Mouse (Mus musculus): ENCODE results near the gene Mlh3.

The Mlh3 gene

DNA sequence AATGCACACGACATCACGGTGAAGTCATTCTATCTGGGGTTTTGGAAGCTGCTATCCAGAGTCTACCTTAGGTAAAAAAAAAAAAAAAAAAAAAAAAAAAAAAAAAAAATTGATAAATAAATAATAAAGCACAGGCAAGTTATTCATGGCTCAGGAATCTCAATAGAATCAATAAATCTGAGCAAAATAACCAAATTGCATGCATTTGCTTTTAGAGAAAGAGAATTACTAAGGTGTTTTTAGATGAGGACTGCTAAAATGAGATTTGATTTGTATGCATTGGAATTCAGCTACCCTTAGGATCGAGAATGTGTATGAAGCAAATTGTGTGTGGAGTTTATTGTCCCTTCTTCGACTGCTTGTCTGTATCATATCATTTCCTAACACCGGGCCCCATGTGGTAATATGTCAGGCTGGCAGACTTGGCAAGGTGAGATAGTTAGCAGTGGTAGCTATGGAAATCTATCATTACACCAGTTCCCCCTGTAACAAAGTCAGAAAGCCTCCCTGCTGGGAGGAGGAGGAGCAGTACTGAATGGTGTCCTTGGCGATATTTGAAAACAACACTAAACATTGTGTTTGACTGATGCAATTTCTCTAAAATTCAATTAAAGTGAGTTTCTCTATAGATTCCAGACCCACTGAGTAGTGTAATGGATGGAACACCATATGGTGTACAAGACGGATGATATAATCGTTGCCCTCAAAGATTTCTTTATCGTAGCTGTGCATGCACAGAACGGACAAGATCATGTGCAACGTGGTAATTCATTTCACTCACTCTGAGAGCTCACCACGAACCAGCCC lies 10.6 kb upstream of the Mlh3 start:
- no peak for DNase-seq (ENCODE audit: low spot score)

DNA sequence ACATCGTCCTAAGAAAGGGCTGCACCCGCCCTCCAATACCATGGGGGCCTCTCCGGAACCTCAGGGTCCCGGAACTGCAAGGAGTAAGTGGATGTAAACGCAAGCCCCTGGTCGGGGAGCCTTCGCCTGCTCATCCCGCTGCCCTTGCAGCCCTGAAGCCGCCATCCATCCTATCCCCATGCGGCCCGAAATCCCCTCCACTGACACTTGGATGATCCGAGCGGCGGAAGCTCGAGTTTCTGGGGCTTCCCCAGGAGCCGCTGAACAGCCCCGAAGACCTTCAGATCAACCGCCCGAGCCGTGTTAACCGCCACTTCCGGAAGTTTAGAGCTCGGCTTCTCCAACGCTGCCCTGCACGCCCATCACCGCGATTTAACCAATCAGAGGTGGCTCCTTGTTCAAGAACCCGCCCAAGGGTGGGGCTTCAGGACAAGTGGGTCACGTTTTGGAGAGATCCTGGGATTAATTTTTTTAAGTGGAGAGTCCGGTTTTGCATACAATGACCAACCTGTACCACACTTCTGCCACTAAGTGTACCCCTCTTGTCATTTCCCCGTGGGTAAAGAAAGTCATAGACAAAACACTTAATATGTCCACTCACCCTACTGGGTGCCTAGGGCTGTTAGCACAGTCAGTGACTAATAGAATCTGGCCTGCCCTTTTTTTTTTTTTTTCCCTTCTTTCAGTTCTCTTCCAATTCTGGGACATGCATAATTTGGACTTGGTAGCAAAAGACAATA lies 9.9 kb upstream of the Mlh3 start:
- peak; percentile 95 for DNase-seq (ENCODE audit: low spot score)

DNA sequence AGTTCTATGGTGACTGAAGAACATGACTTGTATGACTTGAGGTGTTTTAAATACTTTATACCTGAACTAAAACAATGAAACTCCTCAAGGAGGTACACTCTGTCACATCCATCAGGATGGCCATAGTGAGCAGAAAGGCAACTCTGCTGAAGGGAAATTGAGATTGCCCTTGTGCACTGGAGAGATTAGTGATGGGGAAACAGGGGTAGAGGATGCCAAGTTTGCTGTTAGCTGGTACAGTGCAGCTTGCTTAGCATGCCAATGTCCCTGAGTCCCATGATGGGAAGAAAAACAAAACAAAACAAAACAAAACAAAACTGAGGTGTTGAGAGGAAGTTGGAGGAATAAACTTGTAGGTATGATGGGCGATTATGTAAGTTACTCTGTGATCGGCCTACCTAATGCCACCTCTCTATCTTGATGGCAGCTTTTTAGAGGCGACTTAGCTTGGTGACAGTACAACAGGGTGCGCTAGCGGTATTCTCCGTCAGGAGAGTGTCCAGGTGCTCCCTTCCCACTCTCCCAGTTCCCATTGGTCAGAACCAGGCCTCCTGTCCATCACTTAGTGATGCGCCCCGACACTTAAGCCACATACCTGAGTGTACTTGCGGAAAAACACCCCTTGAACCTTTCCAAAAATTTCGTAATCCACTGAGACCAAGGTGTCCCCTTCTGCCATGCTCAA lies 9.1 kb upstream of the Mlh3 start:
- DNase-seq (ENCODE audit: low spot score), result peak; percentile 35

DNA sequence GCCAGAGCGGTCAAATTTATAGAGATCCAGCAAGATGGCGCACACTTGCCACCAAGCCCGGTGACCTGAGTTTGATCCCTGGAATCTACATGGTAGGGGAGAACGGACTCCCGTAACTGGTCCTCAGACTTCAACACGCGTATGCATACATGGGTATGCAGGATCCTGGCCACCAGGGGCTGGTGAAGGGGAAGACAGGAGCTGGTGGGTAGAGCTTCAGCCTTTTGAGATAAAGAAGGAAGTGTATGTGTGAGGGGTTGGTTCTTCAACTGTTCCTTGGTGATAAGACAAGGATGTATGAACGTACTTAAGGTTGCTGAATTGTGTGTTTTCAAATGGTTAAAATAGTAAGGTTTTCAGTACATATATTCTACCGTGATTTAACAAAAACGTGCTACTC lies 8.5 kb upstream of the Mlh3 start:
- DNase-seq (ENCODE audit: low spot score), result no peak

DNA sequence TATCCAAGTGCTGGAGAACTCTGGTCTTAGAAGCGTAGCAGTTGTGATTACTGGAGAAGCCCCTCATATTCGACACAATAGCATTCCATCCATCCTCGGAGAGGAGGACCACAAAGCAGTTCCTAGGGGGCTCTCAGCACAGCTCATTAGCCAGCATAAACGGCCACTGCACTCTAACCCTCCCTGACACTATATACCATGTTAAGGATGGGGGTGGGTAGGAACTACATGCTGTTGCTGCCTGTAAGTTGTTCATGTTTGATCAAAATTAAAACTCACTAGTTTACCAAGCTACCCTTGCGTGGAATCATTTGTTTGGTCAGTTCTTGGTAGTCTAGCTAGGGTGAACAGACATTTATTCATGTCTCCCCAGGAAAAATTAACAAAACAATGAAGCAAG lies 5.9 kb upstream of the Mlh3 start:
- DNase-seq (ENCODE audit: low spot score), result no peak

DNA sequence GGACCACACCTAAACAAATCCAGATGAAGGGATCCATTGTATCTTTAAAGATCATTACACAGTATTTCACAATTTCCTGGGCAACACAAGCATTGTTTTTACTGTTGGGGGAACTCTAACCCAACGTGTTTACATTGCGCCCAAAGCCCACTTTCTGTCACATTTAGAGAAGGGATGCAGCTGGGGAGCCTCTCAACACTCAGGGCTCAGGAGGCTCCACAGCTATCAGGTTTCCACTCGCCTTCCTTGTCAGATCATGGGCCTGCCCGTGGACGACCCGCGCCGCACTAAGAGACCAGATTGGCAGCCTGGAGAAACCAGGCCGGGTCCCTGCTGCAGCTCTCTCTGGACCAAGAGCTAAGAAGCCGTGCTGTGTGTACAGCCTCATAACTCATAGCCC lies 3.1 kb upstream of the Mlh3 start:
- no peak for DNase-seq (ENCODE audit: low spot score)

DNA sequence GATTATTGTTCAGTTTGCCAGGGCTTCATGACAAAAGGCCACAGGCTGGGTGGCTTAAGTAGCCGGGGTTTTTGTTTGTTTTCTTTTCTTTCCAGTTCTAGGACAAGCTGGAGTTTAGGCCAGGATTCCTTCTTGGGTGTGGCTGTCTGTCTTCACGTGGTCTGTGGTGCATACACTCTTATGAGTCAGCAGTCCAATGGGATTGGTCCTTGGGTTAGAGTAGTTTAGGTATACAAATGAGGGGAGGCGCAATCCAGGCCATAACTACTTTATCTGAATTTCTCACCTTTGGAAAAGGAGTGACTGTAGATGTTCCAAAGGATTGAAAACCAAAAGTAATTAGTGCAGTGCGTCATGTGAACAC lies 1.4 kb upstream of the Mlh3 start:
- no peak for DNase-seq (ENCODE audit: low spot score)

DNA sequence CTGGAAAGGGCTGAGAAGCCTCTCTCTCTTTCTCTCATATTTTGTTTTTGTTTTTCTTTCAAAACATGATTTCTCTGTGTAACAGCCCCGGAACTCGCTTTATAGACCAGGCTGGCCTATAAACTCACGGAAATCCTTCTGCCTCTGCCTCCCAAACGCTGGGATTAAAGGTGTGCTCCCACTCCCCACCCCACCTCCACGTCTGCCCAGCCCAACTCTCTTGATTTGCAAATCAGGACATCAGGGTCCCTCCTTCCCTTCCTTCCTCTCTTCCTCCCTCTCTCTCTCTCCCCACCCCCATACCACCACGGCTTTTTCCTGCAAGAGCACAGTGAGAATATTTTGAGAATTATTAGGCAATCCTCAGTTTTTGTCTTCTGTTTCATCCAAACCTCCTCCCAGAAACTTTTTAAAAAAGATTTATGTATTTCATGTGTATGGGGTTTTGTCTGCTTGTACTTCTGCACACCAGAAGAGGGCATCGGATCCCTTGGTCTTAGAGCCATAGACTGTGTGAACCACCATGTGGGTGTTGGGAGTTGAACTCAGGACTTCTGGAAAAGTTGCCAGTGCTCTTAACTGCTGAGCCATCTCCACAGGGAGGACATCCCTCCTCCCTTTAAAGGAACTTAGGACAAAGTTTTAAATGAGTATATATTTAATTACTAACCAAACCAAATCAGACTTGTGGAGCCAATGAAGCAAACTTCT lies 888 bp upstream of the Mlh3 start:
- DNase-seq (ENCODE audit: low spot score), result no peak

DNA sequence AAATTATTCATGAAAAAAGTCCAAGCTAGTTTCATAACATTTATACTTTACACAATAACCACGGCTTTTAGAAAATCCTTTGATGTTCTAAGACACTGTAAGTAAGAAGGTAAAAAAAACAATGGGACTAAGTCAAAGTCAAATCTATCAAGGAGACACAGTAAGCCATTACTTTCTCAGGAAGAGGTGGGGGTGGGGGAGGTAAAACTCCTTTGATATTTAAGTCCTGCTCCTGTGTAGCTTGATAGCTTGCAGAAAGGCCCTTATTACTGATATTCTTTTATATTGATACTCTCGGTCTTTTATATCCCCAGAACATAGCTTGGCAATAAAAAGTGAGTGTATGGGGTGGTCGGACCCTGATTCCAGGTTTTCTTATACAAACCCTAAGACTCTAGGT lies 578 bp downstream of the Mlh3 start:
- no peak for DNase-seq (ENCODE audit: low spot score)

DNA sequence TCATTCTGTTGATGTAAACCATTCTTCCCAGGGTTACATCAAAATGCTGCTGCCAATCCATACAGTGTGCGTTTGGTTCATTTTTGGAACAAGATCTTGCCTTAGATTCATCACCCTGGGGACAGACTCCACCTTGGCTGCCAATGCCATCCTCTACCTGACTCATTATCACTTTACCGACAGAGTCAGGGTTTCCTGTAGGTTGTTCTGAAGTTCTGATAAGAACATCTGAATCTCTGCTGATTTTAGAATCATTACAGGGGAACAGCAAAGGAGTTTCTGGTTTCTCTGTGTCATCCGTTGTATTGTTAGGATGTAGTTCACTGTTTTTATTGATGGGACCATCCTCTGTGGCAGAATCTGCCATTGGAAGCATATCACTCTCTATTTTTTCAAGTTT lies 4.2 kb downstream of the Mlh3 start:
- no peak for DNase-seq (ENCODE audit: low spot score)

DNA sequence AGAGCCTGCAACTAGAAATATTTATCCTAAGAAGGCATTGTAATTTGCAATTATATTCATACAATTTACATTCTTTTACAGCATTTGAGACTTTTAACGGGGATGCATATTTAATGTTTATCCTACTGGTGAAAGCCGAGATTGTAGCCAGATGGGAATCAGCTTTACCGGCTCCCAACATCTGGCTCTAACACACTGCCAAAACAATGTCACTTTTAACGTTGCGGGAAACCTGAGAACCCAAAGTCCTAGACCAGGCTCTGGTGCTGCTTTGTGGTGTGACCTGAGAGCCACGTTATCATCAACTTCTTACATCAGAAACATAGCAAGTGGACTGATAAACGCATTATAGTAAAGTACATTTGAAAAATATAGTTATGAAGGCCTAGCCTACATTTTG lies 5.5 kb downstream of the Mlh3 start:
- no peak for DNase-seq (ENCODE audit: low spot score)

DNA sequence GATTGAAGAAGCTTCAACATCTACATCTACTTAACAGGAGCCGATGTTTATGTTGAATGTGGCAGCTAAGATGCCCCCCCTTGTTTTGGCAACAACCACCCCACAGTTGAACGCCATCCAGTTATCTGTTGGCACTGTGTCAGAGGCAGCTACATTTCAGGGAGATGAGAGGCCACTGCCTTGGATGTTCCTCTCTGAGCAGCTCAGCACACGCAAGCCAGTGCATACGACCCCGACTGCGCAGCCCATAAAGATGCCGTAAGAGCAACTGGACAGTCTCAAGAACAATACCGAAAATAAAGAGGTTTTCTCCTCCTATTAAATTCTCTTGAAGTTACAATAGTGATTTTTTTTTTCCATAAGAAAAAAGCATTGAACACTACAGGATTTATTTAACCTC lies 5.9 kb downstream of the Mlh3 start:
- DNase-seq (ENCODE audit: low spot score), result no peak

DNA sequence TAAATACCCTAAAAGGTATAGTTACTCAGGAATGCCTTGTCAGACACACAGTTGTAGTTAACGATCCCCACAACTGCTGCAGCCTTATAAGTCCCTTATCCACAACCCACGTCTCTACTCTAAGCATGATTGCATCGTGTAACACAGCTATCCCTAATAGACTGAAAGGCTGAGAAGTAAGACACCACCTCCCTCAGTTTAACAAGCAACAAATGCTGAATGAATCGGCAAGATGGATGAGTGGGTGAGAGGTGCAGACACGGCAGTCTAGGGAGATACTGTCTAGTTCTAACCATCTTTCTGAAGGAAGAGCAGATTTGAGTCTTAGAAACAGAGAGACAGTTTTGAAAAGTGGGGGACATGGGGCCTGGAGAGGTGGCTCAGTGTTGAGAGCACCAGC lies 7.2 kb downstream of the Mlh3 start:
- DNase-seq (ENCODE audit: low spot score), result no peak

DNA sequence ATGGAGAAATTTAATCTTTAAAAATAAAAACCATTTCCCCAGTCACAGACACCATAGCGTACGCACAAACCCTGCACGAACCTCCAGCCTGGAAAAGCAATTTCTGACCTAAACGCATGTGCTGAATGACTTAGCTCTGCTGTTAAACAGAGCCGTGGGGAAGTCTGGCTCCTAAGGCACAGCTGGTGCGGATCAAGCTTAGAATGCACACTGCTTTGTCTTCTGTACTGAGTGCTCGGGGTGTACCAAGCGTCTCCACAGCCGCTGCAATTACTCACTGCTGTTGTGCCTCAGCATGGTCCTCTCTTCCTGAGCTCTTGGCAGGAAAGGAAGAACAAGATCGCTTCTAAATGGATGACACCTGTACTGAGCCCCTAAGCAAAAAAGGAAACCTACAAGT lies 7.9 kb downstream of the Mlh3 start:
- no peak for DNase-seq (ENCODE audit: low spot score)

DNA sequence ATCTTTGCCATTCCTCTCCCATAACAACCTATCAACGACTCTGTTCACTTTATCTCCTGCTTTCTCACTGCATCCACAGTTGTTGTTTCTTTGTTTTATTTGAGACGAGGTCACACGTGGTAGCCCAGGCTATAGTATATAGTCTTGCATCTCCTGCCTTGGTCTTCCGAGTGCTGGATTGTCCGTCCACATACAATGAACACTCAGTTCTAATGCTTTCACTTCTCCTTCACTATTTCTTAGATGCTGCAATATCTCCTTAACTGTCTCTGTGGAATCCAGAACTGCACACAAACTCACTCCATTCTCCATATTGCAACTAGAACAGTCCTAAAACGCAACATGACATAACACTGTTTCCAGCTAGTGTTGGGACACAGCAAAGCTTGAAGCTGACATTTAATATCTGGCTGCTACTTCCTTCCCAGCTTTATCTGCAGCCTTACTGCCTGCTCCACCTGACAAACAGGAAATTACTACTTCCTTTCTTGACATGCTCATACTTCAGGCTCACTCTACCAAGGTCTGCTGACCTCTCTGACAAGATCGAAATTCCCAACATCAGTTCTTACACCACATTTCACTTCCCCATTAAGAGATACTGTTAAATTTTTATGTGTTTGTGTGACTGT lies 13.3 kb downstream of the Mlh3 start:
- DNase-seq (ENCODE audit: low spot score), result no peak

DNA sequence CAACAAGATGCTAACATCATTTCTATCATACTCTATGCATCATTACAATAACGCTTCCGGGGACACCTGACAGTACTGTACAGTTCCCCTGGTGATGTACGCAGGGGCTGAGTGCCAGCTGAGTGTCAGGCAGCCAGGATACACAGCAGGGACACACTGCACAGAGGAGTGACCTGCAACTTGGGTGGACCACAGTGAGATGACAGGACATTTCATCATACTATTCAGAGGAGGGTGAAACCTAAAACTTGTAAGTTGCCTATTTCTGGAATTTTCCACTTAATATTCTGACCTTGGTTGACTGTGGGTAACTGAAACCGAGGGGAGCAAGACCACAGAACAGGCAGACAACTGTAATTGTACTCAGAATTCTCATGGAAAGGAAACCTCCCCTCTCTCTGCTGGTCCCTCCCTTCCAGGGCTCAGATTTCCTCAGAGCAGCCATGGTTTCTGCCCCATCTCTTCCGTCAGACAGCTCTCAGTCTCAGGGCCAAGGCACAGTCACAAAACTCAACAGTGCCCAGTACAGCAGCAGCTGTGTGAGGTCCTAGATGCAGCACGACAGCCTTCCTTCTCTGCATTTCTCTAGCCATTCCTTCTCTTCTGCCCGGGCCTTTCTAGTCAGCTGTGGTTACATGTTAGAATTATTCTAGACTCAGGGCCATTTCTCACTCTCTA lies 14.2 kb downstream of the Mlh3 start:
- DNase-seq (ENCODE audit: low spot score), result no peak

DNA sequence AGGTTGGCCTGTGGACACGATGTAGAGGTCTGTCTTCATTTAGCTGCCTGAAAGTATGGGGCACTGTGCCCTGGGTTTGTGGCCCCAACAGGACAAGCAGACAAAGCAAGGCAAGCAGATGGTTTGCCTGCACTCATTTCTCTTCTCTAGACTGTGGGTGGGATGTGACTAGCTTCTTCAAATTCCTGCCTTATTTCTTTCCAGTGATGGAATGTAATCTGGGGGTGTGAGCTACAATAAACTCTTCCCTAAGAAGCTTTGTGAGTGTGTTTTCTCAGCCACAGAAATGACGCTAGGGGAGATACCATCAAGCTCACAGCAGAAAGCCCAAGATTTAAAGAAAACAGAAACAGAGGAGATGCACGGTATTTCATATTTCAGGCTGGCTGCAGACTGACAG lies 18.3 kb downstream of the Mlh3 start:
- no peak for DNase-seq (ENCODE audit: low spot score)

DNA sequence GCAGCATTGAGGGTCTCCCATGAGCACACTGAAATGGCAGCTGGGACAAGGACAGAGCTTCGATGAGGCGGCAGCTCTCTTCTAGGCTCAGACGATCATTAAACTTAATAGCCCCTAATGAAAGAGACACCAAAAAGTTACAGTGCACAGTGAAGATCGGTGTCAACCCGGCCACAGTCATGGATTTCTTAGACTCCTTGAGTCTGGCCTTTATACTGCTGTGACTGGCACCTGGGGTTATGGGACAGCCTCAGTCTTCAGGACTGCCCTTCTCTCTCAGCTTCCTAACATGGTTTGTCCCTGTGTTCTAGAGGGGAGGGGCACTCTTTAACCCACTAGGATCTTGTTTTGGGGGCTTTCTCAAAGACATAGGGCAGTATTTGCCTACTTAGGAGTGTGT lies 32.8 kb downstream of the Mlh3 start:
- no peak for DNase-seq (ENCODE audit: low spot score)

DNA sequence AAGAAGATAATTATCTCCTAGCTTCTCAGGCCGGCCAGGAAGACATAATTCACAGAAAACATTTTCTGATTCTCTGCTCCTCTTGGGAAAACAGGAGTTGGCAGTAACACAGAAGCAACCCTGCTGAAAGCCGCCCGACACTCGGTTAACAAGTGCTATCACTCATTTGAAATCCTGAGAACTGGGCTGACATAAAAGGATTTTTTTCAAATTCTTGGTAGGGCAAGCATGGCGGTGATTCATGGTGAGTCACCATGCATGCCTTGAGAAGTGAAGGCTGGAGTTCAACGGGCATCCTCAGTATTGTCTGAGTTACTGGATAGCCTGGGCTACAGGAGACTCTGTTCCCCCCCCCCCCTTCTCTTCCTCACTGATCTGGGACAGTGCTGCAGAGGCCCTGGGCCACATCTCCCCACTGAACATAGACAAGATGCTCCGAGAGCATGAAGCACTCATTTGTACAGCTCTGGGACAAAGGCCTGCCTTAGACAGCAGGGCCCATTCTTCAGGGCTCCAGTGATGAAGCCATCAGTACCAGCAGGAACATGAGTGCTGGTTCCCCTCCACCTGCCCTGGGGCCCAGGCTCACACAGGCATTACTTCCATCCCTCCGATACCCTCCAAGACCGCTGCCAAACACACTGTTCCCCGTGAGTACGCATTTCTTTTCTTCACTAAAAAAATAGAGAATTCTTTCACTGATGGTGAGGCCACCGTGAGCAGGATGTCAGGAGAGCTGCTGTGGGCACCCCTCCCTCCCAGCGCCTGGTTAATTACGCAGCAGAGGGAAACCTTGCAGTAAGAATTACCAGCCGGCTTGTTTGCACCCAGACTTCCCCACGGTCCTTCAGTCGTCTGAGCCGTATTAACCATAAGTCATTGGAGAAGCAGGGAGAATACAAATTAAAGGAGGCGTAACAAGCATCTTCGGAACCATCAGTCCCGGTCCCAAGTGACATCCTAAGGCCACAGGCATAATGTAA lies 36.7 kb downstream of the Mlh3 start:
- no peak for DNase-seq (ENCODE audit: low spot score)

DNA sequence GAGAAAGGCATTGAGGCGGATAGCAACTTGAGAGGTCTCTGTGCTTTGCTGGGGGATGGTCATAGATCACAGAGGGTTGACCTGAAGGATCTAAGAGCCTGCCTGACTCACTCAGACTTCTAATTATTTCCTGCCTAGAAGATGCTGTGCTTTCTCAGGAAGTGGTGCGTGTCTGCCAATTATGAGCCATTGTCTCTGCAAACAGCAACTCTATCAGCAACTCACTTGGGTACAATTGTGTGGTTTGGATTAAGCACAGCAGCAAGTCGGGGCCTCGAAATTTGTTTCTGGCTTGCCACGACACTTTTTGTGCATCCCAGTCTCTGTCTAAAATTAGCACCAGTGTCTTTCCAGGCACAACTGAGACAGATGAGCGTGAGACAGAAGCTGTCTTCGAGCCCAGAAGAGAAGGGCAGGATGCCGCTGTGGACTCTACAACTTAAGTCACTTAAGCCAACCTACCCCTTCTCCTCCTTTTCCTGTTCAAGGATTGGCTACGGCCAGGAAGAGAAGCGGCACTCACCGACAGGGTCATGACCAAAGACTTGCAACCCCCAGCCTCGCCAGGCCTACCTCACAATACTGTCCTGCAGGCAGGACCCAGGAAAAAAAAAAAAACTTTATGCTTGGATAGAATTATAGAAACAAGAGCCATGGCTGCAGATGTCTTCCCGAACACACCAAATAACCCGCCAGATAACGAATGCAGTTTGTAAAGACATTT lies 42.4 kb downstream of the Mlh3 start:
- DNase-seq (ENCODE audit: low spot score), result no peak
